Mouse (Mus musculus): Measurements from ENCODE around the gene E130114P18Rik.

DNA sequence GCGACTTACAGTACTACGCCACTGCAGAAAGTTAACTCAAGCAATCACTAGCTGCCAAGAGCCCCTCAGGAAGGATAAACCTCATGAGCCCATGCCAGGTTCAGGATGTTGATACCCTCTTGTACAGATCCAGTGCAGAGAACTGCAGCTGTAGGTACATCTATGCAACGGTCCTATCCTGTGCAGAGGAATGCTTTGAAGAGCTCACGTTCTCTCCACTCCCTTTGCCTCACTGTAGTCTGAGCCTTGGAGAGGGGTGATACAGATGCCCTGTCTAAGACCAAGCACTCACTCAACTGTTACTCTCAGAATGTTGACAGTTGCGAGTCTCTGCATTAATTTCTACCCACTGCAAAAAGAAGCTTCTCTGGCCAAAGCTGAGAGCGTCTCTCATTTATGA is 54.5 kb downstream of the E130114P18Rik start:
- TF ChIP-seq TAL1 (IDR thresholded peaks at IDR 0.05; ENCODE audit: low read length): no peak
- TF ChIP-seq GATA1 (IDR thresholded peaks at IDR 0.05; ENCODE audit: low read length): no peak

Data from erythroblast, embryonic 14.5 days (primary cell).